Mouse (Mus musculus): ENCODE results near the gene Cd2ap. TPM values are rescaled to one million over a fixed set of nuclear protein-coding genes. Genes with fewer than 3 reads are reported as not detected.
"Not testable (repeated sequence)": the region's sequence is repeated elsewhere in the genome, so short reads cannot be mapped to it uniquely, and the experiment has no call there.

Cd2ap gene
- total RNA-seq (2015; ENCODE audit: low replicate concordance) (15.5 and 32.7 TPM in 2 replicates), total RNA-seq (2017; ENCODE audit: low replicate concordance) (13.3 and 17.2 TPM in 2 replicates)

GRCm38 (mm10) chr17:42876001-42876903 lies at the start of gene Cd2ap:
Gene Cd2ap (minus strand): TSS chr17:42876665.
- ATAC-seq (replicated peaks; ENCODE audit: low FRiP score, poor library complexity, severe bottlenecking): peak; percentile 97

- no peak for ATAC-seq (replicated peaks; ENCODE audit: low FRiP score, poor library complexity, severe bottlenecking)
These were observed 48.3 kb upstream of the Cd2ap start for GRCm38 (mm10) chr17:42924731-42925130.

GRCm38 (mm10) chr17:42918810-42919209 lies 42.3 kb upstream of the Cd2ap start:
- no peak for ATAC-seq (replicated peaks; ENCODE audit: low FRiP score, poor library complexity, severe bottlenecking)

- no peak for ATAC-seq (replicated peaks; ENCODE audit: low FRiP score, poor library complexity, severe bottlenecking)
These were observed 38.3 kb upstream of the Cd2ap start for GRCm38 (mm10) chr17:42914726-42915125.

GRCm38 (mm10) chr17:42912193-42912592 lies 35.7 kb upstream of the Cd2ap start:
- ATAC-seq (replicated peaks; ENCODE audit: low FRiP score, poor library complexity, severe bottlenecking): no peak

GRCm38 (mm10) chr17:42910476-42910875 lies 34.0 kb upstream of the Cd2ap start:
- no peak for ATAC-seq (replicated peaks; ENCODE audit: low FRiP score, poor library complexity, severe bottlenecking)

- ATAC-seq (replicated peaks; ENCODE audit: low FRiP score, poor library complexity, severe bottlenecking): no peak
These were observed 32.9 kb upstream of the Cd2ap start for GRCm38 (mm10) chr17:42909376-42909775.

GRCm38 (mm10) chr17:42908744-42909370 lies 32.4 kb upstream of the Cd2ap start:
- ATAC-seq (replicated peaks; ENCODE audit: low FRiP score, poor library complexity, severe bottlenecking): no peak

- ATAC-seq (replicated peaks; ENCODE audit: low FRiP score, poor library complexity, severe bottlenecking): no peak
These were observed 31.7 kb upstream of the Cd2ap start for GRCm38 (mm10) chr17:42908136-42908535.

- ATAC-seq (replicated peaks; ENCODE audit: low FRiP score, poor library complexity, severe bottlenecking): not testable (repeated sequence)
These were observed 30.0 kb upstream of the Cd2ap start for GRCm38 (mm10) chr17:42906456-42906855.

GRCm38 (mm10) chr17:42905919-42906318 lies 29.5 kb upstream of the Cd2ap start:
- no peak for ATAC-seq (replicated peaks; ENCODE audit: low FRiP score, poor library complexity, severe bottlenecking)

GRCm38 (mm10) chr17:42900795-42901194 lies 24.3 kb upstream of the Cd2ap start:
- no peak for ATAC-seq (replicated peaks; ENCODE audit: low FRiP score, poor library complexity, severe bottlenecking)

GRCm38 (mm10) chr17:42887282-42887707 lies 10.8 kb upstream of the Cd2ap start:
- ATAC-seq (replicated peaks; ENCODE audit: low FRiP score, poor library complexity, severe bottlenecking): no peak

- ATAC-seq (replicated peaks; ENCODE audit: low FRiP score, poor library complexity, severe bottlenecking): no peak
These were observed 8.6 kb upstream of the Cd2ap start for GRCm38 (mm10) chr17:42885091-42885501.

GRCm38 (mm10) chr17:42884382-42884781 lies 7.9 kb upstream of the Cd2ap start:
- ATAC-seq (replicated peaks; ENCODE audit: low FRiP score, poor library complexity, severe bottlenecking): no peak

GRCm38 (mm10) chr17:42883769-42884168 lies 7.3 kb upstream of the Cd2ap start:
- ATAC-seq (replicated peaks; ENCODE audit: low FRiP score, poor library complexity, severe bottlenecking): peak; percentile 94

GRCm38 (mm10) chr17:42883315-42883714 lies 6.8 kb upstream of the Cd2ap start:
- ATAC-seq (replicated peaks; ENCODE audit: low FRiP score, poor library complexity, severe bottlenecking): peak; percentile 85

GRCm38 (mm10) chr17:42882873-42883272 lies 6.4 kb upstream of the Cd2ap start:
- ATAC-seq (replicated peaks; ENCODE audit: low FRiP score, poor library complexity, severe bottlenecking): no peak; the same call in 1 of the 2 replicates

- no peak for ATAC-seq (replicated peaks; ENCODE audit: low FRiP score, poor library complexity, severe bottlenecking)
These were observed 500 bp upstream of the Cd2ap start for GRCm38 (mm10) chr17:42876904-42877425.

- ATAC-seq (replicated peaks; ENCODE audit: low FRiP score, poor library complexity, severe bottlenecking): no peak
These were observed 879 bp downstream of the Cd2ap start for GRCm38 (mm10) chr17:42875571-42876000.

GRCm38 (mm10) chr17:42875015-42875414 lies 1.4 kb downstream of the Cd2ap start:
- ATAC-seq (replicated peaks; ENCODE audit: low FRiP score, poor library complexity, severe bottlenecking): no peak

Data from erythroid progenitor cell, adult 5-6 weeks (primary cell).